Mouse (Mus musculus): Measurements from ENCODE around the gene Cdc6. TPM values are rescaled to one million over a fixed set of nuclear protein-coding genes. Genes with fewer than 3 reads are reported as not detected.

Cdc6 gene
- polyA plus RNA-seq (2016; fragmentation: Nextera tagmentation; extraction: Ambion mirVana): 39.3 and 47.7 TPM in 2 replicates

- Histone ChIP-seq H3K27ac (peak within 1 kb of the TSS; percentile 83), H3K4me3 (peak within 1 kb of the TSS; percentile 79), H3K4me1 (peaks cover 62% of the 10 kb centered on the region), H3K36me3 (peaks cover 37% of the 10 kb centered on the region), H3K9me3 (no peaks in the 10 kb centered on the region), H3K27me3 (ENCODE audit: insufficient read depth, poor library complexity, severe bottlenecking) (no peaks in the 10 kb centered on the region)
- DNase-seq (ENCODE audit: low spot score): peak; percentile 99
- WGBS: under 1% methylated on average over 49 of the region's 49 CpGs
Observed at GRCm38 (mm10) chr11:98907437-98908173, at the start of gene Cdc6. TSS of gene Cdc6 (plus strand) at chr11:98907801.

DNA sequence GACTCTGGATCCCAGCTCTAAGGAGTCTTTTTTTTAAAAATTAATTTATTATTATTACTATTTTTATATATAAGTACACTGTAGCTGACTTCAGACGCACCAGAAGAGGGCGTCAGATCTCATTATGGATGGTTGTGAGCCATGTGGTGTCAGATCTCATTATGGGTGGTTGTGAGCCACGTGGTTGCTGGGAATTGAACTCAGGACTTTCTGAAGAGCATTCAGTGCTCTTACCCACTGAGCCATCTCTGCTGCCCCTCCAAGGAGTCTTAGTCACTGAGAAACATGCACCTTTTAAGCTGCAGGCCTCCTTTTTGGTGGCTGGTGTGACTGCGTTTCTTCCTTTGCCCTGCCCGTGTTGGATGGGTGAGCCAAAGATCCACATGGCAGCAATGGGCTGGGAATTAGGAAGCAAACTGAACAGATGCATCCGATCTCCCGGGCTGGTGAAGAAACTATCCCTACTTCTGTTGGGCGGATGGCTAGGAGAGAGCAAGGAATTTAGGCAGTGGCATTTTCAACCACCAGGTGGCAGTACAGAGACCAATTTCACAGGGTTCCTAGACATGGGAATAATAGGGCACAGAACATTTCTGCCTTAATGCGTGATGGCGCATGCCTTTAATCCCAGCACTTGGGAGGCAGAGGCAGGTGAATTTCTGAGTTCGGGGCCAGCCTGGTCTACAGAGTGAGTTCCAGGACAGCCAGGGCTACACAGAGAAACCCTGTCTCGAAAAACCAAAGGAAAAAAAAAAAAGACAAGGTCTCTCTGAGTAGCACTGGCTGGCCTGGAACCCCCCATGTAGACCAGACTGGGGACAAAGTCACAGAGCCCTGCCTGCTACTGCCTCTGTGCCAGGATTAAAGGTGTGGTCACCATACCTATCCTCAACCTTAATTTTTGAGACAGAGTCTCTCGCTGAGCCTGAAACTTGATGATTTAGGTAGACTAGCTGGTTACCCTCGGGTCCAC lies 48.6 kb upstream of the Cdc6 start:
- 33% methylated on average over 14 of the region's 14 CpGs for WGBS
- Histone ChIP-seq H3K27me3 (ENCODE audit: insufficient read depth, poor library complexity, severe bottlenecking) (no peaks in the 10 kb centered on the region), H3K9me3 (no peaks in the 10 kb centered on the region), H3K4me1 (peaks cover 12% of the 10 kb centered on the region), H3K4me3 (no peak overlapping the region), H3K36me3 (no peaks in the 10 kb centered on the region), H3K27ac (0 out of 2 replicates have a peak overlapping the region, but pooled peaks have one; percentile 64)
- DNase-seq (ENCODE audit: low spot score): peak; percentile 93

DNA sequence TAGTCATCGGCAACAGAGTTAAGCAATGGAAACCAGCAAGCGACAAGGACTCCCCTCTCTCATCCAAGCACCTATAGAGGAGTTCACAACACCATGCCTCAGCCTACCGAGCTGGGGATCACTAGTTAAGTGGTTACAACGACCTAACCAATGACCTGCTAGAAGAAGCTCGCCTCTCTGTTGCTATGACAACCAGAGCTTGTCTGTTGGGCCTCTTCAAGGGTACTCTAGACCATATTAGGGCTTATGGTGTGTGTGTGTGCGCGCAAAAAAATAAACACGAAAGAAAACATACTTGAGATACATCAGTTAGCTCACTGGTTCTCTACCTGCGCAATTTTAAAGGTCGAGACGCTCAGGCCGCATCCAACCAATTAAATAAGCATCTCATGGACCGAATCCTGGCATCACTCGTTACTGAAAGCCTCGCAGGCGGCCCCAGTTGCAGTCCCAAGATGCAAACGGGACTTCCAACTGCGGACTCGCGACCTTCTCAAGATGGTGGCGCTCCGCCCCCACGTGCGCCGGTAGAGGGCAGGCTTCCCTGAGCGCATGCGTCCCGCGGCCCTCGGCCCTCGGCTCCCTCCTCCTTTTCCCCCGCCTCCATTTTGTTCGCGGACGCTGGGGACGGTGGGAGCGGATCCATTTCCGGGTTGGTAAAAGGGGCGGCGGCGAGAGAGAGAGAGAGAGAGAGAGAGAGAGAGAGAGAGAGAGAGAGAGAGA lies 44.4 kb upstream of the Cdc6 start, which contains the start of gene Wipf2:
TSS of gene Wipf2 (plus strand) at position 611 of the 723 bp plus-strand sequence.
- H3K9me3 ChIP-seq: no peaks in the 10 kb centered on the region
- peak within 1 kb of the TSS; percentile 97 for H3K27ac ChIP-seq
- peaks cover 27% of the 10 kb centered on the region for H3K4me1 ChIP-seq
- peak within 1 kb of the TSS; percentile 92 for H3K4me3 ChIP-seq
- WGBS: 6% methylated on average over 41 of the region's 41 CpGs
- DNase-seq (ENCODE audit: low spot score): peak; percentile 98
- H3K36me3 ChIP-seq: peaks cover 23% of the 10 kb centered on the region
- H3K27me3 ChIP-seq (ENCODE audit: insufficient read depth, poor library complexity, severe bottlenecking): no peaks in the 10 kb centered on the region

GRCm38 (mm10) chr11:98863751-98864429 lies 43.7 kb upstream of the Cdc6 start:
- no peaks in the 10 kb centered on the region for H3K27me3 ChIP-seq (ENCODE audit: insufficient read depth, poor library complexity, severe bottlenecking)
- peaks cover 28% of the 10 kb centered on the region for H3K36me3 ChIP-seq
- H3K27ac ChIP-seq: peak overlapping the region; percentile 97
- peaks cover 27% of the 10 kb centered on the region for H3K4me1 ChIP-seq
- no peaks in the 10 kb centered on the region for H3K9me3 ChIP-seq
- under 1% methylated on average over 38 of the region's 39 CpGs for WGBS
- peak; percentile 89 for DNase-seq (ENCODE audit: low spot score)
- peak overlapping the region; percentile 92 for H3K4me3 ChIP-seq

GRCm38 (mm10) chr11:98867293-98867692 lies 40.3 kb upstream of the Cdc6 start:
- Histone ChIP-seq H3K4me3 (no peak overlapping the region), H3K36me3 (peaks cover 42% of the 10 kb centered on the region), H3K4me1 (peaks cover 40% of the 10 kb centered on the region), H3K27ac (no peak overlapping the region), H3K27me3 (ENCODE audit: insufficient read depth, poor library complexity, severe bottlenecking) (no peaks in the 10 kb centered on the region), H3K9me3 (no peaks in the 10 kb centered on the region)
- DNase-seq (ENCODE audit: low spot score): no peak
- WGBS: 84% methylated on average over 12 of the region's 12 CpGs

DNA sequence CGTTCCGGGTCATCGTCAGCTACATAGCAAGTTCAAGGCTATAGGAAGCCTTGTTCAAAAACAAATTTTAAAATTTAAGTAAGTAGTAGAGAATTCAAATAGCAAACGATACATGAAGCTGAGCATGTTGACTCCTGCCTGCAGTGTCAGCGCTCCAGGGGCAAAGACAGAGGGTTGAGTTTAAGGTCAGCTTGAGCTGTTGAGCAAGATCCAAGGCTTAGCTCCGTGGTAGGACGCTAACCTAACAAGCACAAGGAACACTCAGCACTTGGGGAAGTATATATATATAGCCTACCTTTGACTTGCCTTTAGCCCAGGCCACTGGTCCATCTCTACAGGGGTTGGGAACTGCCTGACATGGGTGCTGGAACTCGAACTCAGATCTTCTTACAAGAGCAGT lies 37.7 kb upstream of the Cdc6 start:
- peaks cover 59% of the 10 kb centered on the region for H3K36me3 ChIP-seq
- no peaks in the 10 kb centered on the region for H3K9me3 ChIP-seq
- H3K27me3 ChIP-seq (ENCODE audit: insufficient read depth, poor library complexity, severe bottlenecking): no peaks in the 10 kb centered on the region
- peaks cover 28% of the 10 kb centered on the region for H3K4me1 ChIP-seq
- no peak for DNase-seq (ENCODE audit: low spot score)
- no peak overlapping the region for H3K27ac ChIP-seq
- H3K4me3 ChIP-seq: no peak overlapping the region
- WGBS: 93% methylated on average over 8 of the region's 8 CpGs

DNA sequence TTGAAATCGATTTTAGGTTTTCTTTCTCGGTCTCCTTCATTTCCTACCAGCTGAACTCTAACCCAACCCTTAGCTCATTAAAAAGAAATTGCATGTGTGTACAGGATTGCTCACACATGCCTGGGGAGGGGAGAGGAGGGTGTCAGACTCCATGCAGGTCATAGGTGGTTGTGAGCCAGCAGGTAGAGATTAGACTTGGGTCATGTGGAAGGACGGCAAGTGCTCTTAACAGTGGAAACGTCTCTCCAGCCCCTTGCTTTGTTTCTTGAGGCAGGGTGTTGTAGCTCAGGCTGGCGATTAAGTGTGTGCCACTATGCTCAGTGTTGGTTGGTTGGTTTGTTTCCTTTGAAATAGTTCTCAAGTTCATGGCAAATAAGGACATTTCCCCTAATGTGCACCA lies 36.8 kb upstream of the Cdc6 start:
- 79% methylated on average over 5 of the region's 5 CpGs for WGBS
- H3K27me3 ChIP-seq (ENCODE audit: insufficient read depth, poor library complexity, severe bottlenecking): no peaks in the 10 kb centered on the region
- H3K4me1 ChIP-seq: peaks cover 28% of the 10 kb centered on the region
- H3K9me3 ChIP-seq: no peaks in the 10 kb centered on the region
- H3K4me3 ChIP-seq: no peak overlapping the region
- no peak for DNase-seq (ENCODE audit: low spot score)
- no peak overlapping the region for H3K27ac ChIP-seq
- peaks cover 68% of the 10 kb centered on the region for H3K36me3 ChIP-seq

DNA sequence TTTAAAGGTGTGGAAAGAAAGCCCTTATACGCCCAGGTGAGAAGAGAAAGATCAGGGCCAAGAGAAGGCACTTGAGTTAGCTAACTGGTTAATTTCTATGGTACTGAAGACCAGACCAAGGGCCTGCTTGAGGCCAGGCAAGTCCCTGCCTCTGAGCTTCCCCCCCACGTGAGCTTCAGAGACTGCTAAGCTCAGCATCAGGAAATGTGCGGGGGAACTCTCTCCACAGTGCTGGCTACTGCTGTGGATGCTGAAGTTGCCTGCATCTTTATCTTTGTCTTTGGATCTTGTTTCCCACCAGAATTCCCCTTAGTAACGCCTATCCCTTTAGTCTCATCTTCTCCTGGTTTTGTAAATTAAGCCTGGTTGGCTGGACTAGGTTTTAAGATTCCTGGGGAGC lies 36.2 kb upstream of the Cdc6 start:
- H3K27ac ChIP-seq: 0 out of 2 replicates have a peak overlapping the region, but pooled peaks have one; percentile 4
- H3K9me3 ChIP-seq: no peaks in the 10 kb centered on the region
- H3K4me3 ChIP-seq: no peak overlapping the region
- WGBS: 59% methylated on average over 4 of the region's 4 CpGs
- H3K36me3 ChIP-seq: peaks cover 64% of the 10 kb centered on the region
- H3K4me1 ChIP-seq: peaks cover 28% of the 10 kb centered on the region
- no peak for DNase-seq (ENCODE audit: low spot score)
- no peaks in the 10 kb centered on the region for H3K27me3 ChIP-seq (ENCODE audit: insufficient read depth, poor library complexity, severe bottlenecking)

DNA sequence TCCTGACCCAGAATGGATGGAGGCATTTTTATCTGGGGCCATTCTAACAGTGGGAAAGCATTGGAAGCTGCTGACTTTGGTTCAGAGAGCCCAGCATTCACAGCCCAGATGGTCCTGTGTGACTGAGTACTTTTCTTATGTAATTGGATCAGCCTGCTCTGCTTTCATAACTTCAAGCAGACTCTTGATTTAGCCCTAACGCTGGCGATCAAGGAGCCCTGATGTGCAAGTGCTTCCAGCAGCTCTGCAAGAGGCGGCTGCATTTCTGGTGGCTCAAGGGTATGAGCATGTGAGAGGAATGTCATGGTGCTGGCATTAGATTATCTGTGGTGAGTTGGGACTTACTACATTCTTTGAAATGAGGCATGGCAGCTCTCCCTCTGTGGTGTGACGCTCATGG lies 35.6 kb upstream of the Cdc6 start:
- H3K27me3 ChIP-seq (ENCODE audit: insufficient read depth, poor library complexity, severe bottlenecking): no peaks in the 10 kb centered on the region
- WGBS: 45% methylated on average over 4 of the region's 4 CpGs
- H3K4me1 ChIP-seq: peaks cover 28% of the 10 kb centered on the region
- no peak overlapping the region for H3K27ac ChIP-seq
- no peaks in the 10 kb centered on the region for H3K9me3 ChIP-seq
- no peak for DNase-seq (ENCODE audit: low spot score)
- no peak overlapping the region for H3K4me3 ChIP-seq
- peaks cover 58% of the 10 kb centered on the region for H3K36me3 ChIP-seq

DNA sequence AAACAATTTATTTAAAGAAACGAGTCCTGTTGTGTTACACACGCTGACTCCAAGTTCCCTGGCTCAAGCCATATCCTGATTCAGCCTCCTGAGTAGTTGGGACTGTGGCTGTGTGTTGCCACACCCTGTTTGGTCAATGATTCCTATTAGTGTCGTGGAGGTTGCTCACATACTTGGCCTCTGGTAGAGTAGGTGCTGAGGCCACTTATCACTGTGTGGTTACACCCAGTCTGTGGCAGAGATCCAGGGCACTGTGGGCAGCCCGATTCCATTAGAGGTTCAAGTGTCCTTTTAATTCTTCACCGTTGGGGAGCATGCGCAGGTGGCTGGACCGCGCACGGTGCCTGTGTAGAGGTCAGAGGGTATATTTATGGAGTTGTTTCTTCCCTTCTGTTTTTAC lies 33.7 kb upstream of the Cdc6 start:
- 83% methylated on average over 9 of the region's 9 CpGs for WGBS
- H3K27me3 ChIP-seq (ENCODE audit: insufficient read depth, poor library complexity, severe bottlenecking): no peaks in the 10 kb centered on the region
- DNase-seq (ENCODE audit: low spot score): no peak

DNA sequence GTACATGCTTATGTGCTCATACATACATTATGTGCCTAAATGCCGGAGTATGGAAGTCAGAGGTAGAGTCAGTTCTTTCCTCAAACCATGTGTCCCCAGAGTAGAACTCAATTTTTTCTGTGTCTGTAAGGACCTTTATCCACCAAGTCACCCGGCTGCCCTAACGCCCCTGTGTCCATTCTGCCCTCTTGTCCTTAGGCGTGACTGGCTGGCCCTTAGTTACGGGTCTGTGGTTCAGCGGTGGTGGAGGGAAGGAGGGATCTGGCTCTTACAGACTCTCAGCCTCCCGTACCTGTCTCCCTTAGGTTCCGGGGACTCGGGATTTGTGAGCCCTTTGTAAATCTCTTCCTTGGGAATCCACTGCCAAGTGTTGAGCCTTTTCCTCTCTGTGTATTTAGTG lies 30.6 kb upstream of the Cdc6 start:
- Histone ChIP-seq H3K36me3 (peaks cover 35% of the 10 kb centered on the region), H3K27me3 (ENCODE audit: insufficient read depth, poor library complexity, severe bottlenecking) (no peaks in the 10 kb centered on the region)
- 87% methylated on average over 9 of the region's 9 CpGs for WGBS

More for the DNA sequence above, 33.7 kb upstream of the Cdc6 start:
- peaks cover 41% of the 10 kb centered on the region for H3K36me3 ChIP-seq
- H3K9me3 ChIP-seq: no peaks in the 10 kb centered on the region
- H3K4me1 ChIP-seq: peaks cover 17% of the 10 kb centered on the region
- H3K4me3 ChIP-seq: no peak overlapping the region
- H3K27ac ChIP-seq: no peak overlapping the region

DNA sequence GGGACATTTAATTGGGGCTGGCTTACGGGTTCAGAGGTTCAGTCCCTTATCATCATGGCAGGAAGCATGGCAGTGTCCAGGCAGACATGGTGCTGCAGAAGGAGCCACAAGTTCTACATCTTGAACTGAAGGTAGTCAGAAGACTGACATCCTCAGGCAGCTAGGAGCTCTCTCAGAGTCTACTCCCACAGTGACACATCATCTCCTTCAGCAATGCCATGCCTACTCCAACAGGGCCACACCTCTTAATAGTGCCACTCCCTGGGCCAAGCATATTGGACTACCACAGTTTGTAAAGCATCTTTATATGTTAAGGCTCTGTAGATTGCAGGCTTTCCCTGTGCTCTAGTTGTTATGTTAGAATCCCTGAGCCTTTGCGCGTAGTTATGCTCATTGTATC lies 19.9 kb upstream of the Cdc6 start:
- Histone ChIP-seq H3K27ac (no peak overlapping the region), H3K9me3 (no peaks in the 10 kb centered on the region), H3K27me3 (ENCODE audit: insufficient read depth, poor library complexity, severe bottlenecking) (no peaks in the 10 kb centered on the region), H3K36me3 (peaks cover 76% of the 10 kb centered on the region), H3K4me1 (peaks cover 16% of the 10 kb centered on the region), H3K4me3 (no peak overlapping the region)
- WGBS: 95% methylated on average over 3 of the region's 3 CpGs
- no peak for DNase-seq (ENCODE audit: low spot score)

More for the DNA sequence above, 30.6 kb upstream of the Cdc6 start:
- H3K4me3 ChIP-seq: no peak overlapping the region
- no peak overlapping the region for H3K27ac ChIP-seq
- no peak for DNase-seq (ENCODE audit: low spot score)
- no peaks in the 10 kb centered on the region for H3K9me3 ChIP-seq
- peaks cover 3% of the 10 kb centered on the region for H3K4me1 ChIP-seq
